Mouse (Mus musculus): Measurements from ENCODE around the gene Ext2. TPM values are rescaled to one million over a fixed set of nuclear protein-coding genes. Genes with fewer than 3 reads are reported as not detected.

The Ext2 gene
- polyA plus RNA-seq, 1 experiment: 78.9 TPM

DNA sequence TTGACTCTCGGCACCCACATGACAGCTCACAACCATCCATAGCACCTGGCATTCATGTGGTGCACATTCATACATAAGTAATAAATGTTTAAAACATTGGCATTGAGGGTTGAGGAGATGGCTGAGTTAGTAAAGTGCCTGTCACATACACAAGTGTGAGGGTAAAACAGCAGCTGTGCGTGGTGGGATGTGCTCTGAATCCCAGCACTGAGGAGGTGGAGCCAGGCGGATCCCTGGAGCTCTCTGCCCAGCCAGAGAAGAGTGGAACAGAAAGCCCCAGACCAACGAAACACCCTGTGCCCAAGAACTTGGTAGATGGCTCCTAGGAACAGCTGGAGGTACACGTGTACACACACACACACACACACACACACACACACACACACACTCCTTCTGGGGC, 156.9 kb downstream of the Ext2 start:
- Histone ChIP-seq H3ac (ENCODE audit: control insufficient read depth, insufficient read length) (no peak overlapping the region), H3K36me3 (ENCODE audit: control insufficient read depth, insufficient read depth) (no peaks in the 10 kb centered on the region), H3K4me3 (no peak overlapping the region), H3K4me2 (ENCODE audit: low read depth) (no peak overlapping the region), H3K79me2 (ENCODE audit: control insufficient read depth, insufficient read depth) (no peaks in the 10 kb centered on the region), H3K27me3 (ENCODE audit: control insufficient read depth, insufficient read depth, insufficient read length) (peaks cover 3% of the 10 kb centered on the region)
- TF ChIP-seq MYOD1 (IDR thresholded peaks at IDR 0.05; ENCODE audit: control insufficient read depth in 1 of 3, insufficient read length in 2 of 3, low read depth in 2 of 3) (peak in 1 of 3 experiments; percentile 5), MYOG (IDR thresholded peaks at IDR 0.05; ENCODE audit: control insufficient read depth in 1 of 3, insufficient read depth in 1 of 3, insufficient read length in 2 of 3, low read depth in 2 of 3) (no peak)

- TF ChIP-seq SRF (IDR thresholded peaks at IDR 0.05; ENCODE audit: control insufficient read depth, insufficient read length, low read depth): no peak
- no peak for TF ChIP-seq POLR2A (IDR thresholded peaks at IDR 0.05; ENCODE audit: insufficient read length, low read depth)
- TF ChIP-seq MAX (IDR thresholded peaks at IDR 0.05; ENCODE audit: low read depth): no peak
- TF ChIP-seq MYOG (IDR thresholded peaks at IDR 0.05; ENCODE audit: control insufficient read depth in 1 of 3, insufficient read depth in 1 of 3, insufficient read length in 2 of 3, low read depth in 2 of 3): no peak
- TF ChIP-seq TCF12 (IDR thresholded peaks at IDR 0.05; ENCODE audit: insufficient read depth, poor library complexity, severe bottlenecking): no peak
- no peak for TF ChIP-seq TCF3 (IDR thresholded peaks at IDR 0.05; ENCODE audit: insufficient read length, low read depth)
- TF ChIP-seq POLR2AphosphoS2 (IDR thresholded peaks at IDR 0.05; ENCODE audit: insufficient read length, low read depth): no peak
- no peak for TF ChIP-seq CEBPB (IDR thresholded peaks at IDR 0.05; ENCODE audit: insufficient read depth, poor library complexity, severe bottlenecking)
- no peak for TF ChIP-seq USF1 (IDR thresholded peaks at IDR 0.05; ENCODE audit: low read depth)
- TF ChIP-seq E2F4 (IDR thresholded peaks at IDR 0.05; ENCODE audit: insufficient read depth): no peak
- TF ChIP-seq REST (IDR thresholded peaks at IDR 0.05; ENCODE audit: insufficient read depth, insufficient read length): no peak
- TF ChIP-seq MYOD1 (IDR thresholded peaks at IDR 0.05; ENCODE audit: control insufficient read depth in 1 of 3, insufficient read length in 2 of 3, low read depth in 2 of 3): no peak
- H3K36me3 ChIP-seq (ENCODE audit: control insufficient read depth, insufficient read depth): no peaks in the 10 kb centered on the region
- H3K4me2 ChIP-seq (ENCODE audit: low read depth): no peak overlapping the region
- no peaks in the 10 kb centered on the region for H3K27me3 ChIP-seq (ENCODE audit: control insufficient read depth, insufficient read depth, insufficient read length)
- H3K4me3 ChIP-seq: no peak overlapping the region
- no peak overlapping the region for H3ac ChIP-seq (ENCODE audit: control insufficient read depth, insufficient read length)
- H3K79me2 ChIP-seq (ENCODE audit: control insufficient read depth, insufficient read depth): no peaks in the 10 kb centered on the region
These were observed 160.0 kb downstream of the Ext2 start for GRCm38 (mm10) chr2:93662240-93662865.

DNA sequence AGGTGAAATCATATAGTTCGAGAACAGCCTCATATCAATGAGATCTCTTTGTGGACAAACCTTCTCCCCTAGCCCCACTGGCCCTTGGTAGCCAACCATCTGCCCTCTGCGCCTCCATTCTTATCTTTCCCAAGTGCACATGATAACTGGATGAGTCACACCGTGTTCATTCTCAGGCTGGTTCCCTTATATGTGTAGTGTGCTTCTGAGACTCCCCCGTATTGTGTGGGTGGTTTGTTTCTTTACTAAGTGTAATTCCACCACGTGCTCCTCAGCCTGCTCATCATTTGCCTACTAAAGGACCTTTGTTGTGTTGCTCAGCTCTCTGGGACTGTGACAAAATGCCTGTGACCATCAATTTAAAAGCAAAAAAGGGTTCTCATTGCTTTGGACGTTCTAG, 161.3 kb downstream of the Ext2 start:
- Histone ChIP-seq H3K36me3 (ENCODE audit: control insufficient read depth, insufficient read depth) (no peaks in the 10 kb centered on the region), H3K27me3 (ENCODE audit: control insufficient read depth, insufficient read depth, insufficient read length) (peaks cover 5% of the 10 kb centered on the region), H3ac (ENCODE audit: control insufficient read depth, insufficient read length) (no peak overlapping the region), H3K79me2 (ENCODE audit: control insufficient read depth, insufficient read depth) (no peaks in the 10 kb centered on the region), H3K4me3 (no peak overlapping the region), H3K4me2 (ENCODE audit: low read depth) (no peak overlapping the region)
- TF ChIP-seq TCF12 (IDR thresholded peaks at IDR 0.05; ENCODE audit: insufficient read depth, poor library complexity, severe bottlenecking) (no peak), MYOD1 (IDR thresholded peaks at IDR 0.05; ENCODE audit: control insufficient read depth in 1 of 3, insufficient read length in 2 of 3, low read depth in 2 of 3) (no peak), SRF (IDR thresholded peaks at IDR 0.05; ENCODE audit: control insufficient read depth, insufficient read length, low read depth) (no peak), MAX (IDR thresholded peaks at IDR 0.05; ENCODE audit: low read depth) (no peak), REST (IDR thresholded peaks at IDR 0.05; ENCODE audit: insufficient read depth, insufficient read length) (no peak), TCF3 (IDR thresholded peaks at IDR 0.05; ENCODE audit: insufficient read length, low read depth) (no peak), MYOG (IDR thresholded peaks at IDR 0.05; ENCODE audit: control insufficient read depth in 1 of 3, insufficient read depth in 1 of 3, insufficient read length in 2 of 3, low read depth in 2 of 3) (no peak), POLR2A (IDR thresholded peaks at IDR 0.05; ENCODE audit: insufficient read length, low read depth) (no peak), E2F4 (IDR thresholded peaks at IDR 0.05; ENCODE audit: insufficient read depth) (no peak), CEBPB (IDR thresholded peaks at IDR 0.05; ENCODE audit: insufficient read depth, poor library complexity, severe bottlenecking) (no peak), POLR2AphosphoS2 (IDR thresholded peaks at IDR 0.05; ENCODE audit: insufficient read length, low read depth) (no peak), USF1 (IDR thresholded peaks at IDR 0.05; ENCODE audit: low read depth) (no peak)

DNA sequence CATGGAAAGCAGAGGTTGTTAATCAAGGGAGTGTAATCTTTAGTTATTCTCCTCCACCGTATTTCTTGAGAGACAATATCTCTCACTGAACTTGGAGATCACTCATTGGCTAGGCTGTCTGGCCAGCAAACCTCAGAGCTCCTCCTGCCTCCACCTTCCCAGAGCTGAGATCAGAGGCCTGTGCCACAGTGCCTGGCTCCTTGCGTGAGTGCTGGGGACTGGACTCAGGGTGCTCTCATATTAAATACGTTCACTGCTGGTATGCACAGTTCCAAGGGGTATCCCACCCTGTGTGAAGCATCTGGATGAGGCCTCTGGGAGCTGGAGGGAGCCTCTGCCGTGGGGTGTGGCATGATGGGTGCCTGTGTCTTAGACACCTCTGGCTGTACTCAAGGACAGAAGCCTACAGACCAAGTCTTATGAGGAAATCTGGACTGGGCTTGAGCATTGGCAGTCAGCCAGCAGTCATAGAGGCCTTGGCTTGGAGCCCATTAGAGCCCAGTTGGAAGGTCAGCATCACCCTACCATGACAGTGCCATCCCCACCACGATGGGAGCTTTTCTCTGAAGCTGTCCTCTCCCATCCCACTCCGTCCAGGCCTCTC, 162.6 kb downstream of the Ext2 start:
- H3K27me3 ChIP-seq (ENCODE audit: control insufficient read depth, insufficient read depth, insufficient read length): peaks cover 16% of the 10 kb centered on the region
- no peak overlapping the region for H3K4me3 ChIP-seq
- no peak overlapping the region for H3ac ChIP-seq (ENCODE audit: control insufficient read depth, insufficient read length)
- no peaks in the 10 kb centered on the region for H3K36me3 ChIP-seq (ENCODE audit: control insufficient read depth, insufficient read depth)
- H3K4me2 ChIP-seq (ENCODE audit: low read depth): no peak overlapping the region
- no peak for TF ChIP-seq MYOD1 (IDR thresholded peaks at IDR 0.05; ENCODE audit: control insufficient read depth in 1 of 3, insufficient read length in 2 of 3, low read depth in 2 of 3)
- no peak for TF ChIP-seq MYOG (IDR thresholded peaks at IDR 0.05; ENCODE audit: control insufficient read depth in 1 of 3, insufficient read depth in 1 of 3, insufficient read length in 2 of 3, low read depth in 2 of 3)
- no peak for TF ChIP-seq POLR2A (IDR thresholded peaks at IDR 0.05; ENCODE audit: insufficient read length, low read depth)
- TF ChIP-seq POLR2AphosphoS2 (IDR thresholded peaks at IDR 0.05; ENCODE audit: insufficient read length, low read depth): no peak
- TF ChIP-seq CEBPB (IDR thresholded peaks at IDR 0.05; ENCODE audit: insufficient read depth, poor library complexity, severe bottlenecking): no peak
- TF ChIP-seq SRF (IDR thresholded peaks at IDR 0.05; ENCODE audit: control insufficient read depth, insufficient read length, low read depth): no peak
- no peaks in the 10 kb centered on the region for H3K79me2 ChIP-seq (ENCODE audit: control insufficient read depth, insufficient read depth)

DNA sequence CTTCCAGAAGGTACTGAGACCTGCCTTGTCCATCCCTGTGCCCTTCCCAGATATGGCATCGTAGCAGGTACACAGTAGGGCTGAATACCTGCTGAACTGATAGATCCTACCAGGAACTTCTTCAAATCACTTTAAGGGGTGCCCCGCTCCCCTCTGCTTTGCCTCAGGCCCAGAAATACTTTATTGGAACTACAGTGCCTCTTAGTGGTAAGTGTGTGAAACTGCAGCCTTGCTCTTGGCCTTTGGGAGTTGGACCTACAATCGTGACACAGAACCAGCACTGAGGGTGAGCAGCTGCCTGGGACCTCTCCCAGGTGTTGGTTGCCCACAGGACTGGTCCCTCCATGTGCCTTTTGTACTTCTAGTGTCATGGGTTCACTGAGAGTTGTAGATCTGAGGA, 163.4 kb downstream of the Ext2 start:
- TF ChIP-seq MYOD1 (IDR thresholded peaks at IDR 0.05; ENCODE audit: control insufficient read depth in 1 of 3, insufficient read length in 2 of 3, low read depth in 2 of 3) (no peak), POLR2A (IDR thresholded peaks at IDR 0.05; ENCODE audit: insufficient read length, low read depth) (no peak), TCF3 (IDR thresholded peaks at IDR 0.05; ENCODE audit: insufficient read length, low read depth) (no peak), POLR2AphosphoS2 (IDR thresholded peaks at IDR 0.05; ENCODE audit: insufficient read length, low read depth) (no peak), REST (IDR thresholded peaks at IDR 0.05; ENCODE audit: insufficient read depth, insufficient read length) (no peak), MYOG (IDR thresholded peaks at IDR 0.05; ENCODE audit: control insufficient read depth in 1 of 3, insufficient read depth in 1 of 3, insufficient read length in 2 of 3, low read depth in 2 of 3) (no peak), MAX (IDR thresholded peaks at IDR 0.05; ENCODE audit: low read depth) (no peak), SRF (IDR thresholded peaks at IDR 0.05; ENCODE audit: control insufficient read depth, insufficient read length, low read depth) (no peak), CEBPB (IDR thresholded peaks at IDR 0.05; ENCODE audit: insufficient read depth, poor library complexity, severe bottlenecking) (no peak), E2F4 (IDR thresholded peaks at IDR 0.05; ENCODE audit: insufficient read depth) (no peak), TCF12 (IDR thresholded peaks at IDR 0.05; ENCODE audit: insufficient read depth, poor library complexity, severe bottlenecking) (no peak), USF1 (IDR thresholded peaks at IDR 0.05; ENCODE audit: low read depth) (no peak)
- Histone ChIP-seq H3K79me2 (ENCODE audit: control insufficient read depth, insufficient read depth) (no peaks in the 10 kb centered on the region), H3K4me3 (no peak overlapping the region), H3ac (ENCODE audit: control insufficient read depth, insufficient read length) (no peak overlapping the region), H3K27me3 (ENCODE audit: control insufficient read depth, insufficient read depth, insufficient read length) (peaks cover 16% of the 10 kb centered on the region), H3K36me3 (ENCODE audit: control insufficient read depth, insufficient read depth) (no peaks in the 10 kb centered on the region), H3K4me2 (ENCODE audit: low read depth) (no peak overlapping the region)

Data from myocyte (in vitro differentiated cells).